Mouse (Mus musculus): ENCODE measurements around the gene Alkbh1.

Alkbh1 gene

GRCm38 (mm10) chr12:87381380-87381682, 62.5 kb downstream of the Alkbh1 start:
- DNase-seq (ENCODE audit: extremely low spot score) = no peak

GRCm38 (mm10) chr12:87380586-87381379, 63.0 kb downstream of the Alkbh1 start:
- DNase-seq (ENCODE audit: extremely low spot score) = no peak

- no peak for DNase-seq (ENCODE audit: extremely low spot score)
These were observed 64.3 kb downstream of the Alkbh1 start for GRCm38 (mm10) chr12:87379496-87379895.

All from embryo, embryonic 9.5 days (tissue).